Mouse (Mus musculus): ENCODE measurements around the gene Obsl1. TPM values are rescaled to one million over a fixed set of nuclear protein-coding genes. Genes with fewer than 3 reads are reported as not detected.

The Obsl1 gene
- total and polyA plus RNA-seq, 3 experiments: 0.08 to 1.2 TPM; not detected in 1

GRCm38 (mm10) chr1:75507006-75507405 is 754 bp upstream of the Obsl1 start, which contains the start of gene Inha:
Gene Inha (plus strand): TSS chr1:75507077.
- Histone ChIP-seq H3K9me3 (replicated peaks; ENCODE audit: insufficient read depth, low read length) (no peaks in the 10 kb centered on the region), H3K27me3 (ENCODE audit: control insufficient read depth in 1 of 2, insufficient read depth in 2 of 2, low read length in 2 of 2) (no peaks in the 10 kb centered on the region), H3K4me3 (ENCODE audit: control insufficient read depth in 1 of 2, insufficient read depth in 1 of 2, low read depth in 2 of 2, low read length in 2 of 2) (no peak within 1 kb of the TSS), H3K4me1 (ENCODE audit: control insufficient read depth in 1 of 2, insufficient read depth in 2 of 2, low read length in 2 of 2) (no peaks in the 10 kb centered on the region), H3K79me2 (ENCODE audit: control insufficient read depth, insufficient read depth, low read length, poor library complexity) (no peaks in the 10 kb centered on the region), H3K36me3 (ENCODE audit: control insufficient read depth in 1 of 2, insufficient read depth in 2 of 2, low read length in 2 of 2) (no peaks in the 10 kb centered on the region), H3K9ac (ENCODE audit: control insufficient read depth, low read depth, low read length, poor library complexity, severe bottlenecking) (no peak within 1 kb of the TSS), H3K27ac (ENCODE audit: control insufficient read depth, low read depth, low read length) (no peak within 1 kb of the TSS)
- no peak for DNase-seq (ENCODE audit: low read depth, low spot score)
- TF ChIP-seq HCFC1 (IDR thresholded peaks at IDR 0.05; ENCODE audit: low read depth, low read length) (no peak), SIN3A (IDR thresholded peaks at IDR 0.05; ENCODE audit: low read length) (no peak), TCF12 (IDR thresholded peaks at IDR 0.05; ENCODE audit: low read depth, low read length) (no peak), E2F4 (IDR thresholded peaks at IDR 0.05; ENCODE audit: borderline replicate concordance, low read depth, low read length) (no peak), CHD1 (IDR thresholded peaks at IDR 0.05; ENCODE audit: low read depth, low read length) (no peak), NELFE (IDR thresholded peaks at IDR 0.05; ENCODE audit: low read depth, low read length) (no peak), MYC (IDR thresholded peaks at IDR 0.05; ENCODE audit: low read depth, low read length) (no peak), MEF2A (IDR thresholded peaks at IDR 0.05; ENCODE audit: extremely low read depth, insufficient replicate concordance, low read depth, low read length, poor library complexity, severe bottlenecking) (no peak), ETS1 (IDR thresholded peaks at IDR 0.05; ENCODE audit: low read depth, low read length) (no peak), ZMIZ1 (IDR thresholded peaks at IDR 0.05; ENCODE audit: low read depth, low read length) (no peak), RAD21 (IDR thresholded peaks at IDR 0.05; ENCODE audit: low read depth, low read length) (no peak), SMC3 (IDR thresholded peaks at IDR 0.05; ENCODE audit: low read depth, low read length) (no peak), POLR2AphosphoS2 (IDR thresholded peaks at IDR 0.05; ENCODE audit: low read length) (no peak), GATA1 (IDR thresholded peaks at IDR 0.05; ENCODE audit: low read depth, low read length) (no peak), KAT2A (conservative IDR thresholded peaks at IDR 0.05; ENCODE audit: low read depth, low read length) (no peak), MYB (IDR thresholded peaks at IDR 0.05; ENCODE audit: low read depth, low read length) (no peak), MXI1 (IDR thresholded peaks at IDR 0.05; ENCODE audit: low read depth, low read length) (no peak), EP300 (IDR thresholded peaks at IDR 0.05; ENCODE audit: low read depth in 1 of 2, low read length in 2 of 2) (no peak), MAX (IDR thresholded peaks at IDR 0.05; ENCODE audit: low read length) (no peak), NRF1 (IDR thresholded peaks at IDR 0.05; ENCODE audit: insufficient read depth, low read depth, low read length, poor library complexity, severe bottlenecking) (no peak)

GRCm38 (mm10) chr1:75505159-75505955 is 895 bp downstream of the Obsl1 start:
- H3K27me3 ChIP-seq (ENCODE audit: control insufficient read depth in 1 of 2, insufficient read depth in 2 of 2, low read length in 2 of 2): no peaks in the 10 kb centered on the region

More at GRCm38 (mm10) chr1:75505159-75505955, 895 bp downstream of the Obsl1 start:
- H3K36me3 ChIP-seq (ENCODE audit: control insufficient read depth in 1 of 2, insufficient read depth in 2 of 2, low read length in 2 of 2): no peaks in the 10 kb centered on the region
- no peaks in the 10 kb centered on the region for H3K4me1 ChIP-seq (ENCODE audit: control insufficient read depth in 1 of 2, insufficient read depth in 2 of 2, low read length in 2 of 2)
- no peak overlapping the region for H3K9ac ChIP-seq (ENCODE audit: control insufficient read depth, low read depth, low read length, poor library complexity, severe bottlenecking)
- H3K4me3 ChIP-seq (ENCODE audit: control insufficient read depth in 1 of 2, insufficient read depth in 1 of 2, low read depth in 2 of 2, low read length in 2 of 2): no peak overlapping the region
- TF ChIP-seq MAZ (IDR thresholded peaks at IDR 0.05; ENCODE audit: low read depth, low read length) (no peak), KAT2A (conservative IDR thresholded peaks at IDR 0.05; ENCODE audit: low read depth, low read length) (no peak), ZC3H11A (IDR thresholded peaks at IDR 0.05; ENCODE audit: low read depth, low read length) (no peak), ZKSCAN1 (IDR thresholded peaks at IDR 0.05; ENCODE audit: low read depth, low read length) (no peak), MEF2A (IDR thresholded peaks at IDR 0.05; ENCODE audit: extremely low read depth, insufficient replicate concordance, low read depth, low read length, poor library complexity, severe bottlenecking) (no peak), POLR2AphosphoS5 (IDR thresholded peaks at IDR 0.05; ENCODE audit: borderline replicate concordance, low read depth, low read length) (no peak), POLR2AphosphoS2 (IDR thresholded peaks at IDR 0.05; ENCODE audit: low read length) (no peak), BHLHE40 (IDR thresholded peaks at IDR 0.05; ENCODE audit: borderline replicate concordance, low read depth, low read length) (no peak), ZMIZ1 (IDR thresholded peaks at IDR 0.05; ENCODE audit: low read depth, low read length) (no peak), TBP (IDR thresholded peaks at IDR 0.05; ENCODE audit: low read depth, low read length) (no peak), EP300 (IDR thresholded peaks at IDR 0.05; ENCODE audit: low read depth in 1 of 2, low read length in 2 of 2) (no peak), CTCF (IDR thresholded peaks at IDR 0.05 in 2 of 3, conservative IDR thresholded peaks at IDR 0.05 in 1 of 3; ENCODE audit: control insufficient read depth in 1 of 3, insufficient read depth in 1 of 3, low read depth in 2 of 3, low read length in 3 of 3, poor library complexity in 1 of 3, severe bottlenecking in 1 of 3) (no peak), MYC (IDR thresholded peaks at IDR 0.05; ENCODE audit: low read depth, low read length) (no peak), TCF12 (IDR thresholded peaks at IDR 0.05; ENCODE audit: low read depth, low read length) (no peak), ZNF384 (IDR thresholded peaks at IDR 0.05; ENCODE audit: low read depth, low read length) (no peak), CHD2 (IDR thresholded peaks at IDR 0.05; ENCODE audit: low read length) (no peak), RCOR1 (IDR thresholded peaks at IDR 0.05; ENCODE audit: low read depth, low read length) (no peak)
- no peaks in the 10 kb centered on the region for H3K9me3 ChIP-seq (replicated peaks; ENCODE audit: insufficient read depth, low read length)
- no peak for DNase-seq (ENCODE audit: low read depth, low spot score)
- no peak overlapping the region for H3K27ac ChIP-seq (ENCODE audit: control insufficient read depth, low read depth, low read length)
- H3K79me2 ChIP-seq (ENCODE audit: control insufficient read depth, insufficient read depth, low read length, poor library complexity): no peaks in the 10 kb centered on the region

All from MEL (cell line).